Mouse (Mus musculus) gastrocnemius, adult 18-20 months (tissue): ENCODE measurements at regions not wholly inside any gene's neighbourhood (a gene's known extent, or its start where the extent isn't known, plus 50 kb on each side); places are given as distances from the start of the nearest gene placed in this dataset.

Experiments
- DNase-seq: peaks from one replicate; pipeline ENCODE4 v3.0.0; 2021; ENCODE audit warnings: low spot score

DNA sequence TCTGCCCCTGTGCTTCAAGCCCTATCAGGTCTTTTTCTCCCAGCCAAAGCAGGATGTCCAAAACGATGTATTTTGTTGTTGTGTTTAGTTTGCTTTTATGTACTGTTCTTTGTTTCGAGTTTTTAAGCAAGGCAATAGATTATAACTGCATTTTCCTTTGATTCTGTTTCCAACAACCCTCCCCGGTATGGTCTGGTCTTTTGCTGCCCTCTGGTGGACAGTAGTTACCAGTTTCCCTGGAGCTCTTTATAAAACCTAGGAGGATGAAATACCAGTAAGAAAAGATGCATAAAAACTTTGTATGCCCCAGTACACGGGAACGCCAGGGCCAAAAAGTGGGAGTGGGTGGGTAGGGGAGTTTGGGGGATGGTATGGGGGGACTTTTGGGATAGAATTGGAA, 73.9 kb upstream of the Itm2a start:
- peak; percentile 15 for DNase-seq

DNA sequence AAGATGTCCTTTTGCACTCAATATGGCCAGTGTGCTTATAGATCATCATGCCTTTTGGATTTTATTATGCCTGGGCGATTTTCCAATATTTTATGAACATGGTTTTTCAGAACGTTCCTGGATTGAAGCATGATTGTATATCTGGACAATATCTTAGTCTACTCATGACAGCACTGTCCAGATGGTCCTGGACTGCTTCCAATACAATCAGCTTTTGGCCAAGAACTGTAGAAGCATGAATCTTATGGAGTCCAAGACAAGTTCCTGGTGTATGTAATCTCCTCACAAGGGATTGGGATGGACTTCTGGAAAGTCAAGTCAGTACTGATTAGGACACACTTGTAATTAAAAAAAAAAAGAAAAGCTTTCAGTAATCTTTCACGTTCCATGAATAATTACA, 66.1 kb upstream of the Itm2a start:
- DNase-seq, result no peak
